Mouse (Mus musculus): ENCODE results near the gene Ak1.

DNA sequence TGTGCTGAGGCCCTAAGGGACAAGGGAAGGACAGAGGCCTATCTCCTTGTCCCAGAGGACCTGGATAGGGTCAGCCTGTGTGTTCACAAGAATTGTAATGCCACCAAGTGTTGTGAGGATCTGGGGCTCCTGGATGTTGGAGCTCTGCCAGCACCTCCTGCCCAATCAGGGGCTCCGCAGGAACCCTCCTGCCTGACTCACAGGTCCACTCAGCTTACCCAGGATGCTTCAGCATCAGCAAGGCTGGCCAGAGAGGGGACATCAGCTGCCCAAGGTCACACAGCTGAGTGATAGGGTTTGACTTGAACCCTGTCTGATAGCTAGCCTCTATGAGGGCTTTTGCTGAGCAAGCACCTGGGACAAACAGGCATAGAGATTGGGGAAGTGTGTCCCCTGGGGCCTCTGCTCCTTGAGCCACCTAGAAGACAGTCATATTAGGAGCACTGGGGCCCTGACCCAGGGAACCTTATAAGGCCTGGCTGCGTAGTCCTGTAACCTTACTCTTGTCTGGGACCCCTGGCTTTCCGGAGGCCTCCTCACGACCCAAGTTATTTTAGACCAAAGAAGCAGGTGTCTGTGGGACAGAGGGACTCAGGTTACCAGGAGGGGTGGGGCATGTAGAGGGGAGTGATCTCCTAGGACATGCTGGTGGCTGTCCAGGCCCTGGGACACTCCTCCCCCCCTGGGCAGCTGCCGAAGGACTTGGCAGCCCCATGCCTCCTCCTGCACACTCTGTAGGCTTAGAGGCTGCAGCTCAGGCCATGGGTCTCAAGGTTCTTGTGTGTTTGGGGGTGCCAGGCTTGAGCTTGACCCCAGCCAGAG lies 4.5 kb downstream of the Ak1 start:
- no peak for TF ChIP-seq CTCF (IDR thresholded peaks at IDR 0.05; ENCODE audit: low read depth)
- no peak for TF ChIP-seq EP300 (IDR thresholded peaks at IDR 0.05; ENCODE audit: low read depth)
